Mouse (Mus musculus) brain, embryonic 18.5 days (tissue): ENCODE measurements around the gene Mtus2.
"Not testable (repeated sequence)": the region's sequence is repeated elsewhere in the genome, so short reads cannot be mapped to it uniquely, and the experiment has no call there.

Experiments
- DNase-seq: peaks from one replicate; pipeline ENCODE4 v3.0.0-alpha.2; 2012; ENCODE audit warnings: low read depth, low spot score

The Mtus2 gene

DNA sequence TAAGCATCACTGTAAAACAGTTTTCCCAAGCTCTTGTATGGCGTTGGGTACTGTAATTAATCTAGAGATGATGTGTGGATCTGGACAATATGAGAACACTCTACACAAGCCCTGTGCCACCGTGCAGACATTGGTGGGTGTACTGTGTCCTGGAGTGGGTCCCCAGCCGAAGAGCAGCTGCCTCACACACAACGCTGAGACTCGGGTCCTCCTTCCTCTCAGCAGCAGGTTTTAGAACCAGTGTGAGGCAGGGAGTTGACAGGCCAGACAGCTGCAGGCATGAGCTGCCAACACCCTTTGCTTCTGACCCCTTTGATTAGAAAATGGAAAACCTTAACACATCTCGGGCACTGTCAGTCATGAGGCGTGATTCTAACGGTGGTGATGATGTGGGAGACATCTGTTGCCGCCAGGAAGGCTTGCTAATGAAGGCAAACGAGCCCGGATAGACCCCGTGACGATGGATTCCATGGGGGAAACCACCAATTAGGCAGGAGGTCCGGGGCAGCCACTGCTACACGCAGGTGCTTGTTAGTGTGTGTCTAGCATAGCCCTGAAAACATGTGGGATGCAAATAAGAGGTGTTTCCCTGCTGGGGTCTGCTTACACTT, 158.2 kb downstream of the Mtus2 start:
- DNase-seq = no peak

DNA sequence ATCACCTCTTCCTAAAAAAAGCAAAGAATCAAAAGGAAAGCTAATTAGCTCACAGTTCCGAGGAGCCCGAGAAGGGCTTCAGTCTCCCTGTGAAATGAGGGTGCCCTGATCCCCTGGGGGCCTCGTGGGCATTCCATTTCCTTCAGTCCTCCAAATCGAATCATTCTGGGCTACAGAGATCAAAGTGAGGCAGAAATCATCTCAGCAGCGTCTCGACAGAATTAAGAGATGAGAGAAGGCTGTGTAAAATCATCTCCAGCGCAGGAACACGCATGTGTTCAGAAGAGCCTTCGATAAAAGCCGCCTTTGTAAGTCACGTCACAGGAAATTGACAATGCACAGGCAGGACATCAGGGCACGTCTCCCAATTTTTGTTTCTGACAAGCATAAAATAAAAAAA, 167.2 kb downstream of the Mtus2 start:
- DNase-seq = no peak

DNA sequence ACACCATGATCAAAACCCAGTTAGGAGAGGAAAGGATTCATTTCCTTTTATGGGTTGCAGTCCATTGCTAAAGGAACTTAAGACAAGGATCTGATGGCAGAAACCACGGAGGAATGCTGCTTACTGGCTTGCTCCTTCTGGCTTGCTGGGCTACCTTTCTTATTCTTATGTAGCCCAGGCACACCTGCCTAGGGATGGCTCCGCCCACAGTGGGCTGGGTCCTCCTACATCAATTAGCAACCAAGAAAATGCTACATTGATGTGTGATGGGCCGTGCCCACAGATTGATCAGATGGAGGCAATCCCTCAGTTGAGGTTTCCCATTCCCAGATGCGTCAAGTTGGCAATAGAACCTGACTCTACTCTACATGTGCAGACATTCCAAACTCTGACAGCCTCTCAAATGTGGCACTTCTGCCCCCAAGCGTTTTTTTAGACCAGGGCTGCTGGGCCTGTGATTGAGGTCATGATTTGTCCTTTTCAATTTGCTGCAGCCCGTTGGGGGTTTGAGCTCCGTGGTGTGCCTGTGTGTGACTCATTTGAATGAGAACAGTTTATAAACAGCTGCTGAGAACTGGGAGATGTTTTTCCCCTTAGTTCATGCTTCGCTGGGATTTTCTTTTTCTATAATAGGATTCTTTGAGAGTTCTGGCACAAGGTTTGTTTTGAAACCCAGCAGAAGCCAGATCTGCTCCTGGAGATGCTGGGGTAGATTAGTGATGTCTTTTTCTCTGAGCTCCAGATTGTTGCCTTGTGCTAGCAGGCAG, 173.8 kb downstream of the Mtus2 start:
- peak; percentile 50 for DNase-seq

DNA sequence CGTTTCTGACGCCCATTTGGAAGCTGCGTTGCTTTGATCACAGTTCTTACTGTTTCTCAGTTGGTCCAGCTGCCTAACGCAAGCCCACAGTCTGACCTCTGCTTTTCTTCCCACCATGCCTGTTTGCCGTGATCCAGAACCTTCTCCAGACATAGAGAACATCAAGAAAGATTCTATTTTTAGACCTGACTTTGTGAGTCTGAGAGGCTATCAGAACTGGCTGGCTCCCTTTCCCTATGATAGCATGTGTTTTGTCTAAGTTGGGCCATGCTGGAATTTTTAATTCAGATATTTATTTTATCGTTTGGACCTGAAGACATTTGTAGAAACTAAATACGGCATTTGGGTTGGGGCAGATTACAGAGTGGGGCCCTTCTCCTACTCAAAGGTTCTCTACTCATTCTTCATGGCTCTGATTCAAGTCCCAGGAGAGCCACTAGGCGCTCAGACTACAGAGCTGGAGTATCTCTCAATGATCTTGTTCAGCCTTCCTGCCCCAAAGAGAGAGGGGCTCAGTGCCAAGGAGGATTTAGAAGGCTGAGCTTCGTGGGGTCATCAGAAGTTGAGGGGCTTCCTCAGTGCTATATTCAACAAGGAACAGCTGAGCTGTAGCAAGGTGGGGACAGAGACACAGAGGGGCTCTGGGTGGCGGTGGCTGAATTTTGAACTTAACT, 174.5 kb downstream of the Mtus2 start:
- no peak for DNase-seq

DNA sequence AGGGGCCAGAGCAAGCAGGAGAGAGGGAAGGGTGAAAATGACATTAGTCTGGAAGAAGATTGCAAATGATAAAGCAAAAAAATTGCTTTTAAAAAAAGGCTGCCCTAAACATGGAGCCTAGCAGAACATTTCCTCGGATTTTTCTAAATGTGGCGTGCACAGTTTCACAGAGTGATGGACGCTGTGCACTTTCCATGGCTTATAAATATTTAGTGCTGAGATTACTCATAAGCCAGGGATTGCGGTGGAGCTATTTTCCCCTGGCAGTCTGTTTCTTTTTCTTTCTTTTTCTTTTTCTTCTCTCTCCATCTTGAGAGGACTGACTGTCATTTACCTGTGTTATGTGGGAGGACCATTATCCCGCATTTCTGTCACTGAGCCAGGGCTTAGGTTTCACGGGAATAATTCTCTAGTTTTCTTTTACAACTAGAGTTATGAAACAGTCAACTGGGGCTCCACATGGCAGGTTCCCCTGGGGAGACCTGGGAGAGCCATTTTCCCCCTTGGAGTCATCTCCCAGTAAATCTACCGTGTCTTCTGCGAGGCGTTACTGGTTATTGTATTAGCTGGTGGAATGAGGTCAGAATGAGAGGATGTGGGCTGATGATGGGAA, 176.4 kb downstream of the Mtus2 start:
- DNase-seq = no peak

DNA sequence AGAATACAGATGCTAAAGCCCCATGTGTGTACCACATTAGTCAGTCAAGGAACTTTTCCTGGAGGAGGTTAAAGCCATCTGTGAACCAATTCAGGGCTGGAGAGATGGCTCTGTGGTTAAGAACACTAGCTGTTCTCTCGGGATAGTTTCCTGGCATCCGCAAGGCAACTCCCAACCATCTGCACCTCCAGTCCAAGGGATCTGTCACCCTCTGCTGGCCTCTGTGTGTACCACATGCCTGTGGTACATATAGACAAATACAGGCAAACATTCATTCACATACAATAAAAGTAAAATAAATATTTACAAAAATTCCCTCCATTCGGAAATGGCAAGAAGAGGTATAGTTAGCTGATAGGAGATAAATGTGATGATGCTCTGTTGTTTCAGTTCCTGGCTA, 184.5 kb downstream of the Mtus2 start:
- no peak for DNase-seq

DNA sequence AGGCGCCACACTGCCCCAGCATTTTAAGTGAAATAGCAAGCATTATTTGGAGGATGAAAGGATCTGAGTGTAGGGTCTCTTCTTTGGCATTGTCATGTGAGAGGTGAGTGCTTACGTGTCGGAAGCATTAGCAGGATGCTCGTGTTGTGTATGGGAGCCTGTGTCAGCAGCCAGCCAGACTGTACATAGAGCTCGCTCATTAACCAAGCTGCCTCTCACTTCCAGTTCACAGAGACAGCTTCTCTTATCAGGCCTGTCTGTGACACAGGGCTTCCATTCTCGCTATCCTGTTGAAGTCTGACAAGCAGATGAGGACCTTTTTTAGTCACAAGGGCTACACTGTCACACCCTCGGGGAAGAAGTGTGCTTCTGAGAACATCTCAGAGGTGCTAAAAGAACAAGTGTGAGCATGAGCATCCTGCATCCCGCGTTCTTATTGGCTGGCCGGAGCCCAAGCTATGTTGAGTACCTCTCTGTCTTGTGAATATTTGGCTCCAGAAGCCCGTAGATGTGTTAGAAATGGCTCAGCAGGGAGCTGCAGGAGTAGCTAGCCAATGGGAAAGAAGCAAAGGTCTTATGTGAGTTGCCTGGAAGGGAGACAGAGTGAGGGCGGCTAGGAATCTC, 189.2 kb downstream of the Mtus2 start:
- DNase-seq = no peak

DNA sequence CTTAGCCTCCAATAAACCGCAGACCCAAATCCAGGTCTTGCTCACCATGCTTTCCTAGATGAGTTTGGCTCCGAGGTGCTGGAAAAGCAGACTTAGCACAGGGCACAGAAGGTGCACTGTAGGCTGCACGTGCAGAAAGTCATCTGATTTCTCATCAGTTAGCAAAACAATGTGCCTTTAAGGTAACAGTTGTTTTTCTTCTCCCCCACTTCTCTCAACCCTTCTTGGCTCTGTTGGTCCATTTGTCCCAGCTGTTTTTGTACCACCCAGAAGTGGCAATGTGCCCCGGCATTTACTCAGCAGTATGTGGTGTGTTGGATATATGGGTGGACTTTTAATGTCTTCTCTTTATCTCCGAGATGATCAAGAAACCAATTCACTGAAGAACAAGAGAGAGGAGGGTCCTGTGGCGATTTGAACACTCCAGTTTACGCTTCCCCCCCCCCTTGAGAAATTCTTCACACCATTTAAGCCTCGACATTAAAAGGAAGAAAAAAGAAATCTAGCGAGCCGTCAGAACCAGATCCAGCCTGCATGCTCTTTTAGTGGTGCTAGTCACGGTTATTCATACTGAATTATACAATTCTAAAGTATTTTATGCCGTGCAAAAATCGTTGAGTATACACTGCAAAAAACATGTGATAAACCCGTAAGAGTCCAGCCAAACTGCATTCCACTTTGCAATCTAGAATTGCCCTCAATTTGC, 194.9 kb downstream of the Mtus2 start:
- no peak for DNase-seq

DNA sequence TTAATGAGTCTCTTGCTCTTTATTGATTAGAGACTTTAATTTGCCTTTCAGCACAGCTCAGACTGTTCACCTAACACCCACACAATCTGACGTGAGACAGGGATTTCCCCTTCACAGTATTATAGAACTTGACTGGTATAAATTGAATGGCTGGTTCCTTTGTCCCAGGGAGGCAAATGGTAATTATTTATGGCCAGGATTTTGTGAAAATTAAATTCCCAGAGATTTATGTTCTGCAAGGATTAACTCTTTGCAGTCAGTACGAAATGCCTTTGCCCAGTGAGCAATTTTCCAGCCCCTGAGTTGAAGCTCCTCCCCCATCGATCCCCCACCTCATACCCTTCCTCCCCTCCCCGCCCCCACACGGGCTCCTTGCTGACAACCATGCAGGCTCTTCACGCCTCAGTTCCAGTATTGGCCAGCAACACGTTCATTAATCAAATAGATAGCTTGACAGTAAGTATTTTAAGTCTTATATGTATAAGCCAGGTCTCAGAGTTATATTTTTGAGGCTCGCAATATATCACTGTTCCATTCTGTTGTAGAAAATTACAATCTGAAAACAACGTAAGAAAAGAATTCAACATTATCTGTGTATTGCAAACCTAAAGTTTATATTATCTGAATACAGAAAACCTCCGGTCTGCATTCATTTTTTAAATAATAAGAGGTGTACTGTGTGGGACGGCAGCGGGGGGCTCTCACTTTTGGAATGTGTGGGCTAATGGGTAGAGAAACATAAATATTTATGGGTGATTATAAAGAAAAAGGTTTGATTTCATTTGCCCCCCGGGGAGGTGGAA, 195.7 kb downstream of the Mtus2 start:
- DNase-seq = no peak

DNA sequence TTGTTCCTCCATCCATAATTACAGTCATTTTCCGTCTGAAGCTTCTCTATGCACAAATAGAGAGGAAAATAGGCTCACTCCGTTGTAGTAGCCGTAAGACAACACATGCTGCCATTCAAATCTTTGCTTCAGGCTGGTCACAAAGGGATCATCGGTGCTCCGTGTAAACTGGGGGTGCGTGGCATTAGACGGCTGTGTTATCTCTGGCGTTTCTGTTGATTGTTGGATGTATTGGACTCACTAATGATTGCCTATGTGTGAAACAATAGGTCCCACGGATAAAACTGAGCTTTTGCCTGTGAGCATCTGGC, 196.2 kb downstream of the Mtus2 start:
- DNase-seq = no peak

DNA sequence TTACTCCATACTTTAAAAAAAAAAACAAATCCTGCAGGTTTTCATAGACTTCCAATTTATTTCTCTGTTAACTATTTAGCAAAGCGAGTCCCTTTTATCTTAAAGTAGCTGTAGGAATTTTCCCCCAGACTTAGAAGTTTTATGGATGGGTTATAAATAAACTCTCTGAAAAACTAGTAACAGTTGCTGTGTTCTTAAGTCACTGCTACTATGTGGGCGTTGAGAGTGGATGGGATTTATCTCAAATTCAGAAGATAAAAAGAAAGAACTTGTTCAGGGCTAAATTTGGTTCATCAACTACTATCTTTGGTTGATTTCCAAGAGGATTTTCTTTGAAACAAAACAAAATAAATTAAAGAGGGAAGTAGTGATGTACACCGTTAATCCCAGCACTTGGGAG, 197.6 kb downstream of the Mtus2 start:
- DNase-seq = no peak

DNA sequence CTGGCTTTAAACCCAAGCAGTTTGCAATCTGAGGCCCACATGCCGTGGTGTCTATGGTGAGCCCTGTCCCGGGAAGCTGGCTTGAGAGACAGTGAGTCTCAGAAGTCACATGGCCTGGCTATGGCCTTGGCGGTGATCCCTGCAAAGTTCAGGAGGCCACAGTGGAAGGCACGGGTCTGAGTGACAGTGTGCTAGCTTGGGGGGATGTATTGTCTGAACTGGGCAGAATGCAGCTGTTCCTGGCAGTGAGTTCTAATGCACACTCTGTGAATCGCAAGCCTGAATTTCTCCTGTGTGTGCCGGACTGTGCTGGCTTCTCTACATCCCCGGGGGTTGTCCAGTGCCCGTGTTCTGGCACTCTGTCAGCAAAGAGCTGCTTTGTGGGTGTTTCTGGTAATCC, 202.2 kb downstream of the Mtus2 start:
- DNase-seq = no peak

DNA sequence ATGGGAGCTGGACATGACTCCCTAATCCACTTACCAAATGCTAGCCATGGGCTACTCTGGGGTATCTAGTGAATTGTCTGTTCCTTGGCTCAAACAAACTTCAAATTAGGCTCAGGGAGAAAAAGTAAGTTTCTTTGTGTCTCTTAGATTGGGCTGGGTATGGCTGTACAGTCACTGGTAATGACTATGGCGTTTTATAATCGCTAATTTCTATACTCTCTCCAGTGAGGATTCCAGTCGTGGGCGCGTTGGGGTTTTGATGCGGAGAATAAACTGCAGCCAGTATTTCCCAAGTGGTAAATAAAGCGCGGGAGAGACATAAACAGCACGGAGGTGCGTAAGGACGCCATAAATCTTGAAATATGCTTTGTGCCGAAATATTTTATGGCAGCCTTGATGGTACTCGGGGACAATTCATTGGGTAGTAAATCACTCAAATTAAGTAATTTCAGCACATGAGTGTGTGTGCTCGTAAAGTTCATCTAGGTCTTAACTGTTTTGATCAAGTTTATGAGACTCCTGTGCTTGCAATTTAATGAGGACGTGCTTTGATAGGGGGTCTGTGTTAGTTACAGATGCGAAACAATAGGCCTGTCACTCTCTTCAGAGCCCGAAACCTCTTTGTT, 203.5 kb downstream of the Mtus2 start:
- no peak for DNase-seq

DNA sequence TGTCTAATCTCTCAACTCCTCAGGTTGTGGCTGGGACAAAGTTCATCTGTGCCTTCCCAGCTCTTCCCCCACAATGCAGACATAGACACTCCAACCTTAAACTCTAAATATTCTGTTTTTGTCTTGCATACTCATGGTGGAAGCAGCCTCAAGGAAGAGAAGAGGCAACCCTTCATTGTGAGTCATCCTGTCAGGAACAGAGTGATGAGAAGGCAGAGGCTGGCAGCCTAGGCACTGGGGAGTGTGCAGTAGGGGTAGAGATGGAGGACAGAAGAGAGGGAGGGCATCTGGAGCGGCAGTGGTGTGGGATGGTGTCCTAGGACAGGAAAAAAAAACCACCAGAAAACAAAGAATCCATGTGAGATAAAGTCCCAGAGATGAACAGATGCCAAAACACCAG, 208.0 kb downstream of the Mtus2 start:
- no peak for DNase-seq

DNA sequence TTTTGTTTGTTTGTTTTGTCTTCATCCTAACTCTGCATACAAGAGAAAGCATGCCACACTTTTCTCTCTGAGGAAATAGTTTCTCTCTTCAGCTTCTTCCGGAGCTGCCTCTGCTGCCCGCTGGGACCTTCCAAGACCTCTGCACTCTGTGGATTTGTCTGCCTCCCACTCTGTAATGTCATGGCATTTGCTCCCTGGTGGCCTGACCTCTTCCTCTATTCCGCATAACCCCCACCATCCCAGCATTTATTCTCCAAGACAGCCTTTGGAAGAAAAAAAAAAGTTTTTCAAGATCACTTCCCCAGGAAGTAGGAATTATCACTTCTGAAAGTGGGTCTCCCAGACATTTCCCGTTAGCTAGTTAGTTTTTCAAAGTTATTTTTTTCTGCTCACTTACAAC, 218.0 kb downstream of the Mtus2 start:
- no peak for DNase-seq

DNA sequence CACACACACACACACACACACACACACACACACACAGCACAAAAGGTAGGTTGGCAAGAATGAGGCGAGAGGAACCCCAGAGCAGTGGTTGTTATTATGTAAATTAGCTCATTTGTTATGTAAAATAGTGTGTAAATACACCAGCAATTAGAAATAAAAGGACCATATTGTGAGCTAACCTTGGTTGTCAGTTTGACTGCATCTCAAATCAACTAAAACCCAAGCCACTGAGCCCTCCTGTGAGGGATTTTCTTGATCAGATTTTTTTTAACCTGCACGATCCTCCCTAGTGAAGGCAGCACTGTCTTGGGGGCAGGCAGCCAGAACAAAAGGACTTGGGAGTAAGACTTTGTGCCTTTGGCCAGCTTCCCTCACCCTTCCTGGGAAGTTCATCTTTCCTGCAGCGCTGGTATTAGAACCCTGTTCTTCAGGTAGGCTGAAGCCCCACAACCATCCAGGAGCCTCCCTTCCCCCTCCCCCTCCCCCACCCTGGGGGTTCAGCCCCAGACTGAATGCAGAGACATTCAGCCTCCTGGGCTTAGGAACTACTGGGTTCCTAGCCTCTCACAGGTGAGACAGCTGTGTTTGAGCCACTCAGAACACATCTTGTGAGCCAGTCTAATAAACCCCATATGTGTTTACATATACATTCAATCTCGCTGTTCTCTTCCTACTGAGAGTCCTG, 218.8 kb downstream of the Mtus2 start:
- no peak for DNase-seq

DNA sequence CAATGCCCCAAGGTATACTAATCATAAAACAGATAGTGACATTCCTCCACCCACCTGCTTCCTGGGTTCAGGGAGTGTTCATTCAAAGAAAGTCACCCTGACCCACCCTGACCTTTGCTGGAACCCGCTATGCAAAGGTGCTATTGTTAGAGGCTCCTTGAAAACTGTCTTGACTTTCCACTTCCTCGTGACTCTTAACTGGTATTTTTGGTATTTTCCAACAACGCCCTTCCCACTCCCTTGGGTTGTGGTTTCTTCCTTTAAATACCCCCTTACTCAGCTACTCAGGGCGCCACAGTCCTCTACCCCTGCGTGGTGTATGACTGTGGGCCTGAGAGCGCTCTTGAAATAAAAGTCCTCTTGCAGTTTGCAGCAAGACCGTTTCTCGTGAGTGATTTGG, 219.4 kb downstream of the Mtus2 start:
- not testable (repeated sequence) for DNase-seq

DNA sequence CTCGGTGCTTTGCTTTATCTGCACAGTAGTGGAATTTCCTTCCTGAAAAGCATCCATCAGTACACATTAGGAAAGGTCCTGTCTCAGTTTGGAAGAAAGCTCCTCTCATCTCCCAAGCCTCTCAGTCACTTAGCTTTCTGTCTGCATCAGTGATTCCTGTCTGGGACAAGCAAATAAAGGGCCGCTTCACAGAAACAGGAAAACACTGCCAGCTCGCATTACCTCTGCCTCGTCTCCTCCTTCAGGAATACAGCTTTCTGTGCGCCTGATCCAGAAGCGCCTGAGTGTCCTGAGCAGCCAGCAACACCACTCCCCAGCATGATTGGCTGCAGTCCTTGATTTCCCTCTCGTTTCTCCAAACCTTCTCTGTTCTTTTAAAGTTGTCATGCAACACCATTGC, 222.1 kb downstream of the Mtus2 start:
- DNase-seq = no peak

DNA sequence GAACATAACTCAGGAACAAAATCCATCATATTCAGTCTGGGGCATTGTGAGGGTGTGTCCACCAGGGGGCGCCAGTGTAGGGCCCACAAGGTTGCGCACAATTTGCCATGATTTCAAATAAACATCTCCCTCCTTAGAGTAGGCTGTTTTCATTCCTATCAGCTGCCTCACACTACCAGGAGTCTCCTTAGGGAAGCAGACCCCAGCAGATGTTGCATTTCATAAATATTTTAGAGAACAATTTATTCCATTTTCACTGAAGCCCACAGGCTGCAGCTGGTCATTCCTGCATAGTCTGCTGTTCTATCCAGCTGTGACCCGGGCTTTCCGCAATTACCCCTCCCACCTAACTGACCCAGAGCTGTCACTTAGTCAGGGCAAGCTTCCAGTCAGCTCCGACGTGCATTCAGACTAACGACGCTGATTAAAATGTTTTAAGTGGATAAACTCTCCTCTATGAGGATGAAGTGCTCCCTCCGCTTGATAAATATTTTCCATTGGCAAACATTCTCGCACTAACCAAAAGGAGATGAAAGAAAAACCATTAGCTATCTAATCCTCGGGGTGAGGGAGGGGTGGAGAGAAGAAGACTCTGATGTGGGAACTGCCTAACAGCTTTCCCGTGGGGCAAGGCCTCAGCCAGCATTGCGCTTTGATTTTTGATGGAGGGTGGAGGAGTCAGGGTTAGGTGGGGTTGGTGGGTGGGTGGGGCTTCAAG, 223.6 kb downstream of the Mtus2 start:
- DNase-seq = no peak
